Mouse (Mus musculus) kidney, adult 10 weeks (tissue): Measurements from ENCODE around the gene Olfr791. TPM values are rescaled to one million over a fixed set of nuclear protein-coding genes. Genes with fewer than 3 reads are reported as not detected.

Source experiments
- polyA plus RNA-seq: library from polyadenylated mRNA; stranded (reverse); fragments of 350-450 nt; fragmentation: Illumina TruSeq; extraction: RNeasy Lipid Tissue Mini Kit (QIAGEN cat#74804); gene quantifications from one replicate; pipeline ENCODE4 v1.2.3, GENCODE M21; 2014; ENCODE audit warnings: low read depth, low replicate concordance

Gene Olfr791
- polyA plus RNA-seq: not detected

GRCm38 (mm10) chr10:129521492-129521891 lies at the start of gene Olfr791:
Gene Olfr791 (plus strand): TSS chr10:129521792.

GRCm38 (mm10) chr10:129484452-129484851 lies 37.1 kb upstream of the Olfr791 start, which contains the start of gene Olfr789:
Gene Olfr789 (plus strand): TSS chr10:129484752.

GRCm38 (mm10) chr10:129498192-129498591 lies 23.4 kb upstream of the Olfr791 start, which contains the start of gene Olfr790:
Gene Olfr790 (plus strand): TSS chr10:129498492.

GRCm38 (mm10) chr10:129538862-129539261 lies 17.3 kb downstream of the Olfr791 start, which contains the start of gene Olfr792:
Gene Olfr792 (plus strand): TSS chr10:129539162.

GRCm38 (mm10) chr10:129567355-129567754 lies 45.8 kb downstream of the Olfr791 start, which contains the start of gene Olfr794:
Gene Olfr794 (plus strand): TSS chr10:129567655.

Other genes starting within 250 kb of the Olfr791 start
- gene Olfr780, start 203.7 kb upstream of the Olfr791 start, polyA plus RNA-seq: not detected
- gene Olfr781, start 192.9 kb upstream of the Olfr791 start, polyA plus RNA-seq: not detected
- gene Olfr782, start 172.9 kb upstream of the Olfr791 start, polyA plus RNA-seq: not detected
- not detected for gene Olfr784, start 137.7 kb upstream of the Olfr791 start, polyA plus RNA-seq
- not detected for gene Olfr785, start 116.4 kb upstream of the Olfr791 start, polyA plus RNA-seq
- not detected for gene Olfr786, start 94.5 kb upstream of the Olfr791 start, polyA plus RNA-seq
- gene Olfr787, start 59.9 kb upstream of the Olfr791 start, polyA plus RNA-seq: not detected
- gene Olfr788, start 50.8 kb upstream of the Olfr791 start, polyA plus RNA-seq: not detected
- gene Olfr789, start 37.0 kb upstream of the Olfr791 start, polyA plus RNA-seq: not detected
- not detected for gene Olfr790, start 23.3 kb upstream of the Olfr791 start, polyA plus RNA-seq
- gene Olfr792, start 17.4 kb downstream of the Olfr791 start, polyA plus RNA-seq: not detected
- gene Olfr794, start 45.9 kb downstream of the Olfr791 start, polyA plus RNA-seq: not detected
- not detected for gene Olfr796, start 90.8 kb downstream of the Olfr791 start, polyA plus RNA-seq
- not detected for gene Olfr798, start 106.1 kb downstream of the Olfr791 start, polyA plus RNA-seq
- gene Olfr799, start 115.7 kb downstream of the Olfr791 start, polyA plus RNA-seq: not detected
- not detected for gene Olfr800, start 135.9 kb downstream of the Olfr791 start, polyA plus RNA-seq
- not detected for gene Olfr801, start 152.1 kb downstream of the Olfr791 start, polyA plus RNA-seq
- gene Olfr802, start 166.4 kb downstream of the Olfr791 start, polyA plus RNA-seq: not detected
- not detected for gene Olfr803, start 172.5 kb downstream of the Olfr791 start, polyA plus RNA-seq
- not detected for gene Olfr804, start 181.4 kb downstream of the Olfr791 start, polyA plus RNA-seq
- gene Olfr805, start 207.6 kb downstream of the Olfr791 start, polyA plus RNA-seq: not detected
- not detected for gene Olfr806, start 220.1 kb downstream of the Olfr791 start, polyA plus RNA-seq
- gene Olfr807, start 236.0 kb downstream of the Olfr791 start, polyA plus RNA-seq: not detected
- gene Olfr808, start 243.7 kb downstream of the Olfr791 start, polyA plus RNA-seq: not detected